Mouse (Mus musculus) myocyte (in vitro differentiated cells): ENCODE data around the gene Macrod1.

Experiments used
- MAX ChIP-seq: IDR thresholded peaks from one replicate; pipeline ENCODE4 v1.6.1; 2011; ENCODE audit warnings: low read depth, mild to moderate bottlenecking, control low read depth
- MYOD1 ChIP-seq, 3 experiments: IDR thresholded peaks; one replicate each; pipeline ENCODE4 v1.6.1; 2011; ENCODE audit warnings: control low read depth in 2 of 3, low read depth in 2 of 3, mild to moderate bottlenecking in 2 of 3, moderate library complexity in 1 of 3; ENCODE audit not compliant: insufficient read length in 2 of 3, control insufficient read depth in 1 of 3
- POLR2A ChIP-seq: IDR thresholded peaks from one replicate; pipeline ENCODE4 v1.6.1; 2011; ENCODE audit warnings: low read depth, mild to moderate bottlenecking, control low read depth, moderate library complexity; ENCODE audit not compliant: insufficient read length
- POLR2AphosphoS2 ChIP-seq: IDR thresholded peaks from one replicate; pipeline ENCODE4 v1.6.1; 2011; ENCODE audit warnings: low read depth, control low read depth; ENCODE audit not compliant: insufficient read length
- TCF12 ChIP-seq: IDR thresholded peaks from one replicate; pipeline ENCODE4 v1.6.1; 2011; ENCODE audit warnings: mild to moderate bottlenecking, control low read depth; ENCODE audit not compliant: poor library complexity, insufficient read depth, severe bottlenecking
- USF1 ChIP-seq: IDR thresholded peaks from one replicate; pipeline ENCODE4 v1.6.1; 2011; ENCODE audit warnings: low read depth, mild to moderate bottlenecking, control low read depth, moderate library complexity

DNA sequence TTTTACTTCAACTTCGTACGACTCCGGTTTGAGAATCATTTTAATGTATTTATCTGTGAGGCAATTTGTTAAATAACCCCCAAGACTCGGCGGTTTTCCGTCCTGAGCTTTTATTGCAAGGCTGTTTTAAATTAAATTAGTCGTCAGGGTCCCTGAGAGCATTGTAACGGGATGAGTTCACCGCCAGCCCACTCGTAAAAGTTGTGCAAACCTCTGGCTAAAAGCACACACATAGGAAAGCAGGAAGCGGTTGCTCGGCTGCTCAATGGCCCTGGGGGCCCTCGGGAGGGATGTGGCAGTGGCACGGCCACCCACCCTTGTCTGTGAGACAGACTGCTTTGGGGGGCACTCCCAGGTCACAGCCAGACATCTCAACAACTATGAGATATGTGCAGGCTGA is 81.7 kb downstream of the Macrod1 start:
- TF ChIP-seq MAX (no peak), POLR2A (no peak), POLR2AphosphoS2 (no peak), TCF12 (no peak), USF1 (no peak), MYOD1 (IDR thresholded peaks at IDR 0.05; ENCODE audit: control insufficient read depth in 1 of 3, insufficient read length in 2 of 3, low read depth in 2 of 3) (no peak)
